Mouse (Mus musculus): ENCODE results near the gene Dock4.
A peak's percentile ranks its signal among the peaks of the same experiment; 100 is the strongest.

Gene Dock4

DNA sequence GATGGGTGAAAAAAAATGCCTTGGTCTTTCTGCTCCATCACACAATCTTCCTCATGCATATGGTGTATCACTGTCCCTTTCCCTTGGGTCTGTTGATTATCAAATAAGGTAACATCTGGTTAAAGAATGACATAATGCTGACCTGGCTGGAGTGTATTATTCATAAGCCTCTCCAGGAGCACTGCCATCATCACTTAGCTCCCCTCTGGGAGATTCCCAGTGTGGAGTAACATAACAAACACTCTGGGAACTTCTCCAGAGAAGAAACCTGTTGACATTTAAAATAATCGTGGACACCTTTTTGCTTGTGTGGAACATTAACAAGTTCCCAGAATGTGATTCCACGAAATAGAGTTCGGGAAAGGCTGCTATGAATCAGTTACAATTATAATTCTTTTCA lies 128.3 kb downstream of the Dock4 start:
- no peak for DNase-seq

DNA sequence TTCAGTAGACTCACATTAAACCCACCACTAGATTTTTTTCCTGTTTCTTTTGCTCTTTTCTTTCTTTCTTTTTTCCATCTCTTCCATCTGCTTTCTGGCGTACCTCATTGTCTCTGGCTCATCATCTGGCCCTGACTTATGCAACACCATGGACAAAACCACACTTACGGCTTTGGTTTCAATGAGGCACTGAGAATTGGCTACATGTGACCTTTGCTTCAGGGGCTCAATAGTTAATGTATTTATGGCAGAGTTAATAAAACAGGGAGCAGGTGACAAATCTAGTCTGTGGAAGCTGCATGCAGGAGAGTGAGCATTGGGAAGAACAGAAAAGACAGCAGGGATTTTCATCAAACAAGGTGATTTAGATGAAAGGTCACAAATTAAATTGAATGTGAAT lies 131.0 kb downstream of the Dock4 start:
- no peak for DNase-seq

DNA sequence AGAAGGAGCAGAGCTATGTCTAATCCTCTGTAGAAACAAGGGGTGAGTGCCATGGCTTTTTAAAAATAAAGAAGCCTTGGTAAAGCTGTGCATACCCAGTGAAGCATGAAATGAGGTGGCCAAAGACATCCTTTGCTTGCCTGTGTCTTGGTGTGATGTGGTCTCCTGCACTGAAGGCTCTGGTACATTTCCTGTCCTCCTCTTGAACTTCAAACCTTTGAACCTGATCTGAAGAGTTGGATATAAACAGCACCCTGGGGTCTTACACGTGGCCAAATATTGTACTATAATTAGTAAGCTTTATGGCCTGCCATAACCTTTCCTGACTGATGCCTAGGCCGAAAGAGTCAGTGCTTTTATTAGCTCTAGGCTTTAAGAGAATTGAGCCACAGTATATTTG lies 134.6 kb downstream of the Dock4 start:
- no peak for DNase-seq

GRCm38 (mm10) chr12:40581037-40581436 lies 135.3 kb downstream of the Dock4 start:
- DNase-seq = no peak

DNA sequence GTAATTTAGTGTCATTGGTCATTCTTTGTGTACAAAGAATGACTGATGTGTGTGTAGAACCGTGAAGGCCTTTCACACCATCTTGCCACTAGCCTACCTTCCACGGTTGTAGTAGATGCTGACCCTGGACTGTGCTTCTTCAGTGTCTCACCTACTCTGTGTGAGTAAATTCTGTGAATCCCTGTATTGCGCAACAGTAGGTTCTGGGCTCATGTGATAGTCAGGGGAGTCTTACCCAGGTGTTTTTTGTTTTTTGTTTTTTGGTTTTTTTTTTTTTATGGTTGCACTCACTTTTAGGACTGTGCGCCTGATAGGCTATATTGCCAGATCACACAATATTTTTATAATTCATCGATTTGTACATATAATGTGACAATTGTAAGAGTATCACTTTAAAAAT lies 136.3 kb downstream of the Dock4 start:
- no peak for DNase-seq

DNA sequence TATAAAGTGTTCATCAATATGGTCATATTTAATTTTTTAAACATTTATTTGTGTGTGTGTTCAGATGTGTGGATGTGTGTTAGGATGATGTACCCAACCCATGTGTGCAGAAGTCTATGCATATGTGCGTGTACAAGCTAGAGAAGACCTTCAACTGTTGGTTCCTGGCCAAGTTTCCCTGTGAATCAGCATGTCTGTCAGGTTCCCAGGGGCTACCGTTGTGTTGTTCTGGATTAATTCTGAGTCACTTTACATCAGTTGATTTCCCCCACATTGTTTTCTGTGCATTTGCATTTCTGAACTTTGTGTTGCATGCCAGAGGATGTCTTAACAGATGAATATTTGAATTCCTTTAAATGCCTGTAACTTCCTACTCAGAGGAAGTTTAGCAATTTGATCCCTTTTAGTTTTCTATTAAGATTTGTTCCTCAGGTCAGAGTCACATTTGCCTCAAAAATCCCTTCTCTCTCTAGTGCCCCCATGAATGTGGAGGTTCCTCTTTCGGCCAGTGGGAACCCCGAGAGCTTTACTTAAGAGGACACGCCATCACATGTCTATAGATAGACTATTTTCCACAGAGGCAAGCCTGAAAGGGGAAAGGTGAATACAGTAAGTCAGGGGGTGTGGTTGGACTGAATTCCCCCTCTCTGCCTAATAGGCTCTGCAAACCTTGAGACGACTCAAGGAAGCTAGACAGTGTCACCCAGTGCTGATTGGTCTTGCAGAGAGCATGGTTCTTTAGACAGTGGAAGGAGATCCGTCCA lies 139.0 kb downstream of the Dock4 start:
- no peak for DNase-seq

GRCm38 (mm10) chr12:40585456-40586141 lies 139.8 kb downstream of the Dock4 start:
- no peak for DNase-seq

DNA sequence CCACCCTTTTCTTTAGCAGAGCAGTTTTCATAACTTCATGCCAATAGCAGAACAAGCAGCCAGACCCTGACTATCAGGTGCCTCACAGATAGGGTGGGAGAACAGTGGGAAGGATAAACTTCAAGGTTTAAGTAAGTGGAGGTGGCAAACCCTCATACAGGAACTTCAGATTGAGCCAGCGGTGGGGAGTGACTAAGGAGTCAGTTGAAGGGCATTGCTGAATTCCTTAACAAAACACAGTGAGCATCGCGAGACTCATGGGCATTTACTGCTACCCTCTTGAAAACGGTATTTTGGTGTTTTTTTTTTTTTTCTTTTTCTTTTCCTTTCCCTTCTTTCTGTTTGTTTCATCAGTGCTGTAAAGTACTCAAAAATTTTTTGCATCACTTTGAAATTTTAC lies 148.4 kb downstream of the Dock4 start:
- DNase-seq = no peak

- no peak for DNase-seq
Measured at GRCm38 (mm10) chr12:40595440-40595839, 149.7 kb downstream of the Dock4 start.

DNA sequence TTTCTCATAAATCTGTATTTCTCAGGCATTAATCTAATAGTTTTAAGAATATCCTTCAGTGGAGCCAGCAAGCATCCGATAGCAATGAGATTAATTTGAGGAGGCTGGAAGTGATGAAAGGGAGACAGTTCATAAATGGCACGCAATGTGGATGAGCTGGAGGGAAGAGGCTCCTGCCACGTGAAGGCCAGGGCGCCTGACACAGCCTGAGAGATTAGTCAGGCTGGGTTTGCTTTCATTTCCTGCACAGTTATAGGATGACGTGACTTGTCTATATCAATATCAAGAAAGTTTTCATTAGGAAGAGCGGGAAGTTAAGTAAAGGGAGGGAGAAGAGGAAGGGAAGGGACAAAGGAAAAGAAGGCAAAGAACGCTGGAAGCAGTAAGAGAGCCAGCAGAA lies 150.3 kb downstream of the Dock4 start:
- no peak for DNase-seq

GRCm38 (mm10) chr12:40596441-40596840 lies 150.7 kb downstream of the Dock4 start:
- no peak for DNase-seq

DNA sequence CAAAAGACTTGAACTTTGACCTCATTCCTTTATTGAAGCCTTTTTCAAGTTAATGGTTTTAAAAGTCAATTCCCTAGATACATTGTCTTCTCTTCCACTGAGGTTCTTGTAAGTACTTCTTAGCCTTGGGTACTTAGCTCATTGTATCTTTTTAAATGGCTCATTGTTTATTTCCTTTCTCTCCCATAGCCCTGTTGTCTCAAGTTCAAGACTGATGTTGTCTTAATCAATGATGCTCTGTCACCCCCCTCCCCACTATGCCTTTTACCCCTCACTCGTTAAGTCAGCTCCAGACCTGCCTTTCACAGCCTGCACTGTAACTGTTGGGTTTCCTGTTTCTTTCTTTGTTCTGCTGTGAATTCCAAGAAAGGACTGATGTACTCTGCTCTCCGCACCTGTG lies 154.2 kb downstream of the Dock4 start:
- no peak for DNase-seq

GRCm38 (mm10) chr12:40605565-40605964 lies 159.8 kb downstream of the Dock4 start:
- DNase-seq = no peak

- DNase-seq = no peak
Measured at GRCm38 (mm10) chr12:40622926-40623325, 177.2 kb downstream of the Dock4 start.

DNA sequence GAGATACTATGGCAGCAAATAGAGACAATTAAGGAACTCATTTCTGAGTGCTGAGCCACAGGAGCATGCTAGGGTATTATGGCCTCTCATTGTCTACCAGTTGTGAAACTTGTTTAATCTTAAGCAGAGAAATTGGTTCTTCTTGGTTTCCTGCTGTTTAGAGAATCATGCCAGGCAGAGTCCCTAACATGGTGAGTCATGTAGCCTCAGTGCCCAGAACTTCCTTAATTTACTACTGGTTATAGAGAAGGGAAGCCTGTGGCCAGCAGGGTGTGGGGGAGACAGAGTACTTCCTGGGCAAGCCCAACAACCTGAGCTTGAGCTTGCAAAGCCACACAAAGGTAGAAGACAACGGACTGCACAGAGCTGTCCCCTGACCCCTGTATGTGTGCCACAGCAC lies 180.8 kb downstream of the Dock4 start:
- peak; percentile 1 for DNase-seq

GRCm38 (mm10) chr12:40633242-40633641 lies 187.5 kb downstream of the Dock4 start:
- no peak for DNase-seq

DNA sequence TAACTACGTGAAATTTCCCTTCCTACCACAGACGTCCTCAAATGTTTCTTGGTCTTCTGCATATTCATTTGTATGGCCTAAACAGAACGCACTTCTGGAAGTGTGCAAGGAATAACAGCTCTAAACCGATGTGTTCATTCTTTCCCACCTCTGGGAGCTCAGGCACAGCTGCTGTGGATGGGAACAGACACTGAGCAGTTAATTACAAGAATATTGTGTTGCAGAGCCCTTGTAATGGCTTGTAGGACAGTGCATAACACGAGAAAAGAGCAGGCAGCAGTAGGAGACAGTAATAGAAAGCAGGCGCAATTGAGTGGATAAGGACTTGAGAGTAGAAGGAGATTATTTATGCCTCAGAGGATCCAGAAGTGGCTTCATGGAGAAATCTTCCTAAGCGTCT lies 188.4 kb downstream of the Dock4 start:
- DNase-seq = no peak

DNA sequence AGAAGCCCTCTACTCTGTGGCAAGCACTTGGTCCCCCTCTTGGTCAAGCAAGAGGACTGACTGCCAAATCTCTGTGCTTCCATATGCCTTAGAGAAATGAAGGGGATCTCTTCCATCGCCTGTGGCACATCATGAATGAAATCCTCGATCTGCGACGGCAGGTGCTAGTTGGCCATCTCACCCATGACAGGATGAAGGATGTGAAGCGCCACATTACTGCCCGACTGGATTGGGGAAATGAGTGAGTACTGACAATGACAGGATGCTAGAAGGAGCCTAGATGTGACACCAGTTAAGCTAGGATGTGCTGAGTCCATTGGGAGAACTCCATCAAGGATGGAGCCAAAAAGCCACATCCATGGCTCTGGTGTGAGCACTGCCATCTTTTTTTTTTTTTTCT lies 190.2 kb downstream of the Dock4 start:
- DNase-seq = no peak

DNA sequence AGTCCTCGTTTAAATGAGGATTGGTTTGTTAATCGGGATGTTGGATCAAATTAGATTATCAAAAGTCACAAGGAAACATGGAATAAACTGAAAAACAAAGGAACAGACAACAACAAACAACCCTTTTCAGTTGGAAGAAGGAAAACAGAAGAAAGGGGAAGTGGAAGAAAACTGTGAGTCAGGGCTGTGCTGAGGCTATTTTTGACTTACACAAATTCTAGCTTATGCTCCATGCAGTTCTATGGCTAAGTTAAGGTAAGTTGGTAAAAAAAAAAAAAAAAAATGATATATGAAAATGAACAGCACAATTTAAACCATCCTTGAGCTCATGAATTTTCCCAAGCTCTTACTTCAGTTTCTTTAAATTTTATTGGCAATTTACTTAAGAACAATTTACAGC lies 191.7 kb downstream of the Dock4 start:
- no peak for DNase-seq

DNA sequence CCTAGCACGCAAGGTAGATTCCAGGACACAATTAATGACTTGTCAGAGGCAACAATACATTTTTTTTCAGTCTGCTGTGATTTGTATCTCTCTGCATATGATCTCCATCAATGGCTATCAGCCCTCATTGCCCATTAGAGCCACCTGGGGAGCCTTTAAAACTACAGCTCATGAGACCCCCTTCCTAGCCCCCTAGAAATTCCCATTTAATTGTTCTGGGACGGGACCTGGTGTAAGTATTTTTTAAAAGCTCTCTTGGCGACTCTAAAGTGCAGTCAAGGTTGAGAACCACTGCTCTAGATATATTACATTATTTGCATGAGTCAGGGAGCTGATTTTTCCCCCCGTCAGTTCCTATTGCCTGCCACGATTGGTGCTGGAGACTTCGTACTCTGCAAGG lies 200.1 kb downstream of the Dock4 start:
- DNase-seq = no peak

GRCm38 (mm10) chr12:40654312-40654711 lies 208.6 kb downstream of the Dock4 start:
- no peak for DNase-seq

GRCm38 (mm10) chr12:40655861-40656260 lies 210.1 kb downstream of the Dock4 start:
- DNase-seq = no peak

GRCm38 (mm10) chr12:40656438-40656837 lies 210.7 kb downstream of the Dock4 start:
- DNase-seq = peak; percentile 4

DNA sequence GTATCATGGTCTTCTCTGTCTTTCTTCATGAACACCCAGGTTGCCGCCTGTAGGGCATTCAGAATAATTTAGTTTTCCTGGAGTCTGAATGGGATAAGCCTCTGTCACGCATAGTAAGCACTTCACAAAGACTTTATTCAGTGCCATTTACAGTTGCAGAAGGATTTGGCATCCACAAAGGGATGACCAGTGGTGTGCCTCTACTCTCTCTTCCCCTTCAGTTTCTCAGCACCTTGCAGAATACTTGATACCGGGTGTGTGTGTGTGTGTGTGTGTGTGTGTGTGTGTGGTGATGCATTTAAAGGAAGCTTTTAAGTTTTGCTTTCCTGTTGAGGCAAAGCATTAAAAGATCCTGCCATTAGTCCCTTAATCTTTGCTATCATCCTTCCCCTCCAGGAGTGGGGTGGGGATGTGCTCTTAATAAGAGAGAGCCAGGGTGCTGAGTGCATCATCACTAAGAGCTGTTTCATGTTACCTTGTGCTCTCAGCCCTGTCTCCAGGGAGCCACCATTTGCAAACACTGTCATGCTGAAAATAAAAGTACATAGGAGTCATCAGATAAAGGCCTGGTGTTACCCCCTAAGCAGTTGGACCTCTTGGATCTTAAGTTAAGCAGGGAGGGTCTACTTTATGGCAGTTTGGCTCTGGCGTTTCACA lies 211.6 kb downstream of the Dock4 start:
- DNase-seq = no peak

Data from kidney, adult 11 months (tissue).